In genomic region chr10:4372011-4372410, GRCm38 (mm10) we compare ENCODE assay signal across 8 mouse cellular contexts. TPM values are rescaled to one million over a fixed set of nuclear protein-coding genes. Genes with fewer than 3 reads are reported as not detected.
DNase-seq lines count a peak whose midpoint lies in the region; ATAC-seq and TF ChIP-seq lines count a peak whose summit lies in the region.

No protein-coding gene starts in this region.

- 44% methylated on average over 5 of the region's 5 CpGs for WGBS in heart, embryonic 11.5 days (ENCODE audit: insufficient replicate concordance)
- 50% methylated on average over 5 of the region's 5 CpGs for WGBS in intestine, postnatal 0 days
- 51% methylated on average over 5 of the region's 5 CpGs for WGBS in small intestine, adult 2 months

- TF ChIP-seq POLR2A in small intestine, adult 2 months (IDR thresholded peaks at IDR 0.05; ENCODE audit: low read depth, low read length): no peak

- H3K9ac ChIP-seq in heart, embryonic 11.5 days (ENCODE audit: low read depth, low read length): no peak overlapping the region
- no peak overlapping the region for H3K9ac ChIP-seq in intestine, postnatal 0 days (ENCODE audit: low read depth, low read length)

- DNase-seq in heart, postnatal 10 days: peak; percentile 42 to 52
- DNase-seq in urinary bladder, postnatal 14 days (ENCODE audit: low spot score): peak; percentile 31
- DNase-seq in urinary bladder, postnatal 25 days (ENCODE audit: low spot score): no peak
- DNase-seq in cerebellum, postnatal 14 days: peak; percentile 67 to 69
- no peak for DNase-seq in adrenal gland, adult 18-20 months (ENCODE audit: low spot score in 2 of 2)

- ATAC-seq in heart, embryonic 11.5 days (replicated peaks; ENCODE audit: insufficient number of reproducible peaks, low FRiP score, low TSS enrichment): no peak
- no peak for ATAC-seq in intestine, postnatal 0 days

- no peak overlapping the region for H3K27ac ChIP-seq in heart, embryonic 11.5 days (ENCODE audit: low read depth, low read length)
- no peak overlapping the region for H3K27ac ChIP-seq in intestine, postnatal 0 days (ENCODE audit: low read depth, low read length)
- no peak overlapping the region for H3K27ac ChIP-seq in small intestine, adult 2 months (ENCODE audit: insufficient read depth, low read depth, low read length)

- intact Hi-C loops in heart, postnatal 10 days (cut with DNase I): loop anchor here (5.0 kb wide), 1 partner anchor 375 kb away; no protein-coding TSS in a partner anchor

- H3K4me2 ChIP-seq in heart, embryonic 11.5 days: no peak overlapping the region
- H3K4me2 ChIP-seq in intestine, postnatal 0 days (replicated peaks; ENCODE audit: low read depth): no peak overlapping the region

- TF ChIP-seq CTCF in intestine, postnatal 0 days (IDR thresholded peaks at IDR 0.05; ENCODE audit: low read depth): peak; percentile 76
- TF ChIP-seq CTCF in small intestine, adult 2 months (IDR thresholded peaks at IDR 0.05; ENCODE audit: extremely low read depth, insufficient read length, insufficient replicate concordance, low read depth, low read length): peak; percentile 24; the same call in 1 of the 2 replicates

- no peaks in the 10 kb centered on the region for H3K27me3 ChIP-seq in heart, embryonic 11.5 days (ENCODE audit: control insufficient read depth, insufficient read depth, low read length)
- no peaks in the 10 kb centered on the region for H3K27me3 ChIP-seq in intestine, postnatal 0 days (replicated peaks; ENCODE audit: control insufficient read depth, insufficient read depth, low read length)
- no peaks in the 10 kb centered on the region for H3K27me3 ChIP-seq in small intestine, adult 2 months (ENCODE audit: control insufficient read depth, insufficient read depth, low read length)

- H3K36me3 ChIP-seq in heart, embryonic 11.5 days (ENCODE audit: control insufficient read depth, insufficient read depth, low read length): peaks cover 24% of the 10 kb centered on the region
- H3K36me3 ChIP-seq in intestine, postnatal 0 days (ENCODE audit: control insufficient read depth, insufficient read depth): peaks cover 33% of the 10 kb centered on the region
- peaks cover 31% of the 10 kb centered on the region for H3K36me3 ChIP-seq in small intestine, adult 2 months (ENCODE audit: control insufficient read depth, insufficient read depth, low read length)

- no peak overlapping the region for H3K4me3 ChIP-seq in heart, embryonic 11.5 days (ENCODE audit: low read depth, low read length)
- no peak overlapping the region for H3K4me3 ChIP-seq in intestine, postnatal 0 days (ENCODE audit: low read depth, low read length)
- no peak overlapping the region for H3K4me3 ChIP-seq in small intestine, adult 2 months (ENCODE audit: low read depth, low read length)

- no peaks in the 10 kb centered on the region for H3K9me3 ChIP-seq in heart, embryonic 11.5 days (replicated peaks; ENCODE audit: control insufficient read depth, low read length)
- H3K9me3 ChIP-seq in intestine, postnatal 0 days (ENCODE audit: control insufficient read depth): no peaks in the 10 kb centered on the region

- peaks cover 7% of the 10 kb centered on the region; the same call in 1 of the 2 replicates for H3K4me1 ChIP-seq in heart, embryonic 11.5 days (ENCODE audit: control insufficient read depth, insufficient read depth, low read length)
- H3K4me1 ChIP-seq in intestine, postnatal 0 days (replicated peaks; ENCODE audit: control insufficient read depth, insufficient read depth, low read length): no peaks in the 10 kb centered on the region
- H3K4me1 ChIP-seq in small intestine, adult 2 months (ENCODE audit: control insufficient read depth, insufficient read depth, insufficient read length, low read length): 0 out of 2 replicates have a peak, but pooled peaks cover 2% of the 10 kb centered on the region

RNA-seq across cellular contexts. Expression of gene Zbtb2, which starts 15.9 kb away (rescaled TPM):
- total RNA-seq in heart, postnatal 10 days (2021): 1 to 10 TPM; 8.9 to 9.2 TPM
- 10.8 and 14.0 TPM in 2 replicates for polyA plus RNA-seq in heart, embryonic 11.5 days (2014; fragmentation: Nextera tagmentation; extraction: Ambion mirVana)
- 5.1 and 5.6 TPM in 2 replicates for polyA plus RNA-seq in intestine, postnatal 0 days (2015; fragmentation: Nextera tagmentation; extraction: Ambion mirVana)
- polyA plus RNA-seq in small intestine, adult 2 months (2012; rRNA removed): 3.4 and 8.1 TPM in 2 replicates
- total RNA-seq in adrenal gland, adult 18-20 months (2021): 10 to 100 TPM; 12.1 to 13.5 TPM

Comparison
In these comparisons a context has a peak if more than half of its experiments do, and no peak if none do; other contexts are left out.
1. DNase-seq: peak in heart, postnatal 10 days (2 of 2), urinary bladder, postnatal 14 days (single experiment) and cerebellum, postnatal 14 days (2 of 2); none in urinary bladder, postnatal 25 days (single experiment) and adrenal gland, adult 18-20 months (0 of 2).